Mouse (Mus musculus): ENCODE measurements around the gene Trmt112.

DNA sequence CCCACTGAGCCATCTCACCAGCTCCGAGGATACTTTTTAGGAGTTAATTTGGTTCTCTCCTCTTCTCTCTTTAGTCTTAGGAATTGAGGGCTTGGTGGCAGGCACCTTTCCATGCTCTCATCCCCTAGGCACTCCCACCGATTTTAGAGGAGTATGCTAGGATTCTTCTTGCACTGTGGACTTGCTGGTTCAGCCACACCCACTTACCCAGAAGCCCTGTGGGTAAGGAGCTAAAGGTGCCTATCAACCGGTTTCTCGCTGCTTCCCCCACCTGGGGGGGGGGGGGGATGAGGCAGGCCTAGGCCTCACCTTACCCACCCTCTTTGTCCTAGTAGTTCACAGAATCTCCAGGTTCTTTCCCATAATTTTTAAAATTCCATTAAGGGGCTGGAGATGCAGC lies 38.2 kb downstream of the Trmt112 start:
- TF ChIP-seq POLR2A (IDR thresholded peaks at IDR 0.05; ENCODE audit: insufficient read depth, low read depth, low read length) (no peak), EP300 (IDR thresholded peaks at IDR 0.05; ENCODE audit: insufficient read depth, low read depth, low read length) (no peak), CTCF (IDR thresholded peaks at IDR 0.05) (no peak)

Data from heart, adult 2 months (tissue).